Mouse (Mus musculus): Measurements from ENCODE around the gene Gsto2. TPM values are rescaled to one million over a fixed set of nuclear protein-coding genes. Genes with fewer than 3 reads are reported as not detected.

Gene Gsto2
- total RNA-seq (2014; rRNA removed; ENCODE audit: low replicate concordance) (11.4 TPM in 1 of 2 replicates, not detected in the other), polyA plus RNA-seq (2015; fragmentation: Nextera tagmentation; extraction: Ambion mirVana) (1.7 and 2.1 TPM in 2 replicates)

GRCm38 (mm10) chr19:47865353-47865947, at the start of gene Gsto2:
Gene Gsto2, plus strand, starts transcription at chr19:47865534.
- Histone ChIP-seq H3K27me3 (ENCODE audit: control insufficient read depth, insufficient read depth, low read length) (no peaks in the 10 kb centered on the region), H3K27ac (ENCODE audit: low read depth) (peak within 1 kb of the TSS; percentile 78), H3K36me3 (replicated peaks; ENCODE audit: control insufficient read depth, insufficient read depth, low read length) (peaks cover 20% of the 10 kb centered on the region; the same call in 1 of the 2 replicates), H3K4me3 (ENCODE audit: low read depth, low read length) (peak within 1 kb of the TSS; percentile 54), H3K9me3 (replicated peaks; ENCODE audit: control insufficient read depth, low read length) (no peaks in the 10 kb centered on the region), H3K4me2 (ENCODE audit: low read depth, low read length) (peak within 1 kb of the TSS; percentile 84), H3K4me1 (ENCODE audit: control insufficient read depth, insufficient read depth) (peaks cover 7% of the 10 kb centered on the region; the same call in 1 of the 2 replicates), H3K9ac (replicated peaks; ENCODE audit: low read depth, low read length) (peak within 1 kb of the TSS; percentile 59)
- ATAC-seq (ENCODE audit: insufficient read depth, low read depth) (peak; percentile 100), DNase-seq (ENCODE audit: low spot score) (peak; percentile 97)
- TF ChIP-seq CTCF (IDR thresholded peaks at IDR 0.05; ENCODE audit: low read depth) (peak; percentile 49), EP300 (IDR thresholded peaks at IDR 0.05; ENCODE audit: low read depth) (peak; percentile 35; the same call in 1 of the 2 replicates)
- WGBS, result under 1% methylated on average over 49 of the region's 49 CpGs

- Histone ChIP-seq H3K9ac (replicated peaks; ENCODE audit: low read depth, low read length) (no peak overlapping the region), H3K27ac (ENCODE audit: low read depth) (no peak overlapping the region), H3K27me3 (ENCODE audit: control insufficient read depth, insufficient read depth, low read length) (0 out of 2 replicates have a peak, but pooled peaks cover 4% of the 10 kb centered on the region), H3K36me3 (replicated peaks; ENCODE audit: control insufficient read depth, insufficient read depth, low read length) (no peaks in the 10 kb centered on the region), H3K9me3 (replicated peaks; ENCODE audit: control insufficient read depth, low read length) (no peaks in the 10 kb centered on the region), H3K4me1 (ENCODE audit: control insufficient read depth, insufficient read depth) (no peaks in the 10 kb centered on the region), H3K4me2 (ENCODE audit: low read depth, low read length) (no peak overlapping the region), H3K4me3 (ENCODE audit: low read depth, low read length) (no peak overlapping the region)
- no peak for TF ChIP-seq EP300 (IDR thresholded peaks at IDR 0.05; ENCODE audit: low read depth)
- no peak for TF ChIP-seq CTCF (IDR thresholded peaks at IDR 0.05; ENCODE audit: low read depth)
- DNase-seq (ENCODE audit: low spot score), result no peak
- WGBS, result 72% methylated on average over 9 of the region's 9 CpGs
- no peak for ATAC-seq (ENCODE audit: insufficient read depth, low read depth)
Observed at GRCm38 (mm10) chr19:47817692-47818091, 47.6 kb upstream of the Gsto2 start.

- no peak for TF ChIP-seq EP300 (IDR thresholded peaks at IDR 0.05; ENCODE audit: low read depth)
- peak; percentile 73 for TF ChIP-seq CTCF (IDR thresholded peaks at IDR 0.05; ENCODE audit: low read depth)
- ATAC-seq (ENCODE audit: insufficient read depth, low read depth), result peak; percentile 49
- H3K9ac ChIP-seq (replicated peaks; ENCODE audit: low read depth, low read length), result no peak overlapping the region
- H3K9me3 ChIP-seq (replicated peaks; ENCODE audit: control insufficient read depth, low read length), result no peaks in the 10 kb centered on the region
- no peaks in the 10 kb centered on the region for H3K36me3 ChIP-seq (replicated peaks; ENCODE audit: control insufficient read depth, insufficient read depth, low read length)
- 18% methylated on average over 9 of the region's 9 CpGs for WGBS
- DNase-seq (ENCODE audit: low spot score), result peak; percentile 52
- H3K4me3 ChIP-seq (ENCODE audit: low read depth, low read length), result no peak overlapping the region
- H3K27me3 ChIP-seq (ENCODE audit: control insufficient read depth, insufficient read depth, low read length), result 0 out of 2 replicates have a peak, but pooled peaks cover 4% of the 10 kb centered on the region
- no peak overlapping the region for H3K27ac ChIP-seq (ENCODE audit: low read depth)
- H3K4me2 ChIP-seq (ENCODE audit: low read depth, low read length), result no peak overlapping the region
- no peaks in the 10 kb centered on the region for H3K4me1 ChIP-seq (ENCODE audit: control insufficient read depth, insufficient read depth)
Observed at GRCm38 (mm10) chr19:47820832-47821493, 44.4 kb upstream of the Gsto2 start.

GRCm38 (mm10) chr19:47821494-47821872, 43.9 kb upstream of the Gsto2 start:
- H3K4me3 ChIP-seq (ENCODE audit: low read depth, low read length), result no peak overlapping the region
- no peaks in the 10 kb centered on the region for H3K4me1 ChIP-seq (ENCODE audit: control insufficient read depth, insufficient read depth)
- H3K4me2 ChIP-seq (ENCODE audit: low read depth, low read length), result no peak overlapping the region
- ATAC-seq (ENCODE audit: insufficient read depth, low read depth) (0 out of 2 replicates have a peak, but pooled peaks have one; percentile 14), DNase-seq (ENCODE audit: low spot score) (no peak)
- no peak for TF ChIP-seq CTCF (IDR thresholded peaks at IDR 0.05; ENCODE audit: low read depth)
- TF ChIP-seq EP300 (IDR thresholded peaks at IDR 0.05; ENCODE audit: low read depth), result no peak
- H3K36me3 ChIP-seq (replicated peaks; ENCODE audit: control insufficient read depth, insufficient read depth, low read length), result no peaks in the 10 kb centered on the region
- H3K27me3 ChIP-seq (ENCODE audit: control insufficient read depth, insufficient read depth, low read length), result 0 out of 2 replicates have a peak, but pooled peaks cover 4% of the 10 kb centered on the region
- H3K9ac ChIP-seq (replicated peaks; ENCODE audit: low read depth, low read length), result no peak overlapping the region
- no peak overlapping the region for H3K27ac ChIP-seq (ENCODE audit: low read depth)
- no peaks in the 10 kb centered on the region for H3K9me3 ChIP-seq (replicated peaks; ENCODE audit: control insufficient read depth, low read length)
- 33% methylated on average over 7 of the region's 7 CpGs for WGBS

- no peak overlapping the region for H3K9ac ChIP-seq (replicated peaks; ENCODE audit: low read depth, low read length)
- no peak overlapping the region for H3K4me3 ChIP-seq (ENCODE audit: low read depth, low read length)
- 16% methylated on average over 8 of the region's 8 CpGs for WGBS
Observed at GRCm38 (mm10) chr19:47822143-47822796, 43.1 kb upstream of the Gsto2 start.

More at GRCm38 (mm10) chr19:47822143-47822796, 43.1 kb upstream of the Gsto2 start:
- Histone ChIP-seq H3K36me3 (replicated peaks; ENCODE audit: control insufficient read depth, insufficient read depth, low read length) (no peaks in the 10 kb centered on the region), H3K4me2 (ENCODE audit: low read depth, low read length) (no peak overlapping the region), H3K9me3 (replicated peaks; ENCODE audit: control insufficient read depth, low read length) (no peaks in the 10 kb centered on the region), H3K27ac (ENCODE audit: low read depth) (no peak overlapping the region), H3K4me1 (ENCODE audit: control insufficient read depth, insufficient read depth) (no peaks in the 10 kb centered on the region), H3K27me3 (ENCODE audit: control insufficient read depth, insufficient read depth, low read length) (0 out of 2 replicates have a peak, but pooled peaks cover 4% of the 10 kb centered on the region)
- peak; percentile 33 for TF ChIP-seq CTCF (IDR thresholded peaks at IDR 0.05; ENCODE audit: low read depth)
- TF ChIP-seq EP300 (IDR thresholded peaks at IDR 0.05; ENCODE audit: low read depth), result no peak
- DNase-seq (ENCODE audit: low spot score) (no peak), ATAC-seq (ENCODE audit: insufficient read depth, low read depth) (no peak)
